Comparison of ENCODE assay signal across 8 mouse cellular contexts in the genomic region with DNA sequence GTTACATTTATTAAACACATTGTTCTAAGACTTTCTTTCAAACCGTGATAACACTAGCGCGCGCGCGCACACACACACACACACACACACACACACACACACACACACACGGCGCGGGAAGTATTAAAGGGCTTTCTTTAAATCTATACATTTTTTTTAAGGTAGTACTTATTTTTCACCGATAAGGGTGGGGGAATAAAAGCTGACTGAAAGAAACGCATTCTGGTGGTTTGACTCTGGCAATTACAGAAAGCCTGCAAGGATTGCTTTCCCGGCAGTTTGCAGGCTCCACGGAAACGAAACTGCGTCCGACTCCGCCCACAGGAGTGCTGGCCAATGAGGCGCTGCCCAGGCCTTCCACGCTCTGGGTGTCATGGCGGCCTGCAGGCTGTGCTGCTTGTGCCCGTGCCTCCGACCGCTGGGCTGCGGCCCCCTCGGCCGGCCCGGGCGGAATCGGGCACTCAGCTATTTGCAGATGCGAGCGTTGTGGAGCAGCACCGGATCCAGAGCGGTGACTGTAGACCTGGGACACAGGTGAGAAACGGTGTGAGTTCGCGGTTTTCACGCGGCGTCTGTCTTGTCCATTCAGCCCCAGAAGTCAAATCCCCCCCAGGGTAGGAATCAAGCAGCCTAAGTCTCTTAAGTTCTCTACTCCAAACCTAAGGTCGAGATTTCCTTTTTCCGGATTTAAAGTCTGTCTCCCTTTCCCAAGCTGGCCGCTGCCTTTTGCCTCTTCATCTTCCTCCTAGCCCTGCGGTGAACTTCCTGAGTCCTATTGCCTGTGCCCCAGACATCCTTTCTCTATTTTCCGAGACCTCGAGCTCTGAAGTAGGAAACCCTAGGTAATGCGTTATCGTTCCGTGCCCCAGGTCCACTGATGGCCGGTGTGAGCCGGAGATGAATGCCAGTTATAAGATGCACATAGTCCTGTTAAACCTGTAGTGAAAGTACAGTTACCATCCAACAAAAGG. TPM values are rescaled to one million over a fixed set of nuclear protein-coding genes. Genes with fewer than 3 reads are reported as not detected.
DNase-seq lines count a peak whose midpoint lies in the region; ATAC-seq lines count a peak whose summit lies in the region.

Gene Pnpt1, plus strand, starts transcription at position 360 of the 971 bp plus-strand sequence.

- peak within 1 kb of the TSS; percentile 56 for H3K27ac ChIP-seq in hindbrain, embryonic 14.5 days

- H3K9ac ChIP-seq in hindbrain, embryonic 14.5 days = peak within 1 kb of the TSS; percentile 67

- H3K36me3 ChIP-seq in hindbrain, embryonic 14.5 days (replicated peaks; ENCODE audit: control insufficient read depth, insufficient read depth) = peaks cover 19% of the 10 kb centered on the region

- peak within 1 kb of the TSS; percentile 56 for H3K4me3 ChIP-seq in hindbrain, embryonic 14.5 days (replicated peaks; ENCODE audit: low read length)

- peak within 1 kb of the TSS; percentile 78 for H3K4me2 ChIP-seq in hindbrain, embryonic 14.5 days (replicated peaks)

- peaks cover 3% of the 10 kb centered on the region; the same call in 1 of the 2 replicates for H3K4me1 ChIP-seq in hindbrain, embryonic 14.5 days (replicated peaks; ENCODE audit: control insufficient read depth, insufficient read depth, low read length)

- peak; percentile 100 for ATAC-seq in hindbrain, embryonic 14.5 days (ENCODE audit: low FRiP score)

- DNase-seq in R1 (ENCODE audit: low read depth, low spot score) = peak; percentile 95
- DNase-seq in cerebellum, postnatal 25 days = peak; percentile 90 to 94
- peak; percentile 69 to 80 for DNase-seq in frontal cortex, postnatal 25 days (ENCODE audit: low spot score in 2 of 2)
- DNase-seq in hindbrain, embryonic 14.5 days (ENCODE audit: low spot score) = peak; percentile 89
- peak; percentile 88 to 89 for DNase-seq in layer of hippocampus, postnatal 36 days
- DNase-seq in lung, postnatal 36 days = peak; percentile 96
- DNase-seq in retina, postnatal 1 day = peak; percentile 96
- peak; percentile 85 to 89 for DNase-seq in urinary bladder, adult 18-20 months (ENCODE audit: low spot score in 2 of 2)

- H3K27me3 ChIP-seq in hindbrain, embryonic 14.5 days (ENCODE audit: control insufficient read depth, insufficient read depth, low read length) = no peaks in the 10 kb centered on the region

- H3K9me3 ChIP-seq in hindbrain, embryonic 14.5 days (ENCODE audit: control insufficient read depth, low read length) = no peaks in the 10 kb centered on the region

- 6% methylated on average over 50 of the region's 50 CpGs for WGBS in hindbrain, embryonic 14.5 days

RNA-seq across cellular contexts. Expression of gene Pnpt1, which starts in this region (rescaled TPM):
- polyA plus RNA-seq in hindbrain, embryonic 14.5 days (2014; fragmentation: Nextera tagmentation; extraction: Ambion mirVana) = 26.9 and 29.9 TPM in 2 replicates
- total RNA-seq in layer of hippocampus, postnatal 36 days (2021) = 10 to 100 TPM; 19.6 to 27.2 TPM

Comparison
In these comparisons a context has a peak if more than half of its experiments do, and no peak if none do; other contexts are left out.
1. Peak in every context shown above with its lines: DNase-seq, ATAC-seq, H3K4me3 ChIP-seq and H3K27ac ChIP-seq.